Mouse (Mus musculus) gastrocnemius, postnatal 25 days (tissue): Measurements from ENCODE around the gene Cdk20. TPM values are rescaled to one million over a fixed set of nuclear protein-coding genes. Genes with fewer than 3 reads are reported as not detected.
"Not testable (repeated sequence)": the region's sequence is repeated elsewhere in the genome, so short reads cannot be mapped to it uniquely, and the experiment has no call there.

Source experiments
- DNase-seq: peaks from one replicate; pipeline ENCODE4 v3.0.0; 2022
- total RNA-seq, 2 experiments: library from RNA; stranded (reverse); gene quantifications; 1 replicate in 1 of 2; 2 replicates in 1 of 2; pipeline ENCODE4 v1.2.3; 2021

Gene Cdk20
- total RNA-seq, 2 experiments from 2014 or later: 2.8 to 3.4 TPM

DNA sequence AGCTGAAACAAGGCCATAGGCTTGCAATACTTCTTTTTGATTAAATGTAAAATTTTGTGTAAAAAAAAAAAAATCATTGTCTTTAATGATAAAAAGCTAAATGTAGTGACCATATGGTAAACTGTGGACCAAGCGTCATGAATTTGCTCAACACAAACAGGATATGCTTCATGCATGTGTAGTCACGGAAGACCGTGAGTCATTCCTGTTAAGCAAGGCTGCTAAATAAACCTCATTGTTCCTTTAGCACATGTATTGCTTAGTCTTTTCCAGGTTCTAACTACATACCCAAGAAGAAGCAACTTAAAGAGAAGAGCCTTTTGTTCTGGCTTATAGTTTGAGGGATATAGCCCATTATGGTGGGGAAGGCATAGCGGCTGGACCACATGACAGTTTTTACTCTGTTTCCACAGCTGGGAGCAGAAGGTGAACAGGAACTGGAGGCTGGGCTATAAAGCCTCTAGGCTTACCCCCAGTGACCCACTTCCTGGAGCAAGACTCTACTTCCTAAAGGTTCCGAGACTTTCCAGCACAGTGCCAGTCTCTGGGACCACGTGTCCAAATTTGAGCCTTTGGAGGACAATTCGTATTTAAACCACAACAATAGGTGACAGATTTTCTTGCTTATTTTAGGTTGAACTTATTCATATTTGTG, 10.0 kb upstream of the Cdk20 start:
- DNase-seq: no peak

DNA sequence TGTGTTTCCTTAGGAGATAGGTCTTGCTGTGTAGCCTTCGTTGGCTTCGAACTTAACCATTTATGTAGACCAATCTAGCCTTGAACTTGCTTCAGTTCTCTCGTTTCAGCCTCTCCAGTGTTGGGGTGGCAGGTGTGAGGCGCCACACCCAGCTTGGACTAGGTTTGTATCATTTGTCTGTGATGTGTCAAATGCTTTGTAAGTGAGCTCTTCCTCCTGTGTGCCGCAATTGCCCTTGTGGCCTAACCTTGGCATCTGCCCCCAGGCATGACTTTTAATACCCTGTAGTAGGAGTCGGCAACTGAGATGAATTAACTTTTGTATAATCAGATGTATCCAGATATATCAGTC, 9.5 kb upstream of the Cdk20 start:
- DNase-seq: no peak

DNA sequence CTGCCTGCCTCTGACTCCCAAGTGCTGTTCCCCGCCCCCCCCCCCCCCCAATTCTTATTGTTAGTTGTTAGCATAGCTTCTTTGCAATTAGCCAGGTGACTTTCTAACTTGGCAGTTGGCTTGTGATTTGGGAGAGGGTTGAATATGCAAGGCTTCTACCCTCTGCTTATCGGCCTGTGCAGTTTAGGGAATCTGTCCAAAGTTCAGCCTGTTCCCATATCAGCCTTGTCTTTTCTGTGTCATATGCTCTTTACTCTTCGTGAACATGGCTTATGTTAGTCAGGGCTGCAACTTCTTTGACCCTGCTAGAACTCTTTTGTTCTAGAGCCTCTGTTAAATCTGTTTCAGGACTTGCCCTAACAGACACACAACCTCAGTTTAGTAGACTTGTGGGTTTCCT, 7.8 kb upstream of the Cdk20 start:
- no peak for DNase-seq

DNA sequence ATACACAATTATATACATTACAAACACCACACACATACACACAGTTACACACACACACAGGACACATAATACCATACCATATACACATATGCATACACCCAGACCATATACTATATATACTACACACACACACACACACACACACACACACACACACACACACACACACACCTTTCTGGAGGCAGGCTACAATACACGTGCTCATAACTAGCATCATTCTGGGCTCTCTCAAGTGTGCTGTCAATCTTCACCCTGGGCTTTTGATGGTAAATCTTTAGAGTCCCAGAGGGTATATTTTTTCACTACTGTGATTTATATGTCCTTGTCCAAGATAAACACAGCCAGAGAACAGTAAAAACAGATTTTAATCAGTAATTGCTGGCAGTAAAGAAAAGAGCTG, 6.8 kb upstream of the Cdk20 start:
- no peak for DNase-seq

DNA sequence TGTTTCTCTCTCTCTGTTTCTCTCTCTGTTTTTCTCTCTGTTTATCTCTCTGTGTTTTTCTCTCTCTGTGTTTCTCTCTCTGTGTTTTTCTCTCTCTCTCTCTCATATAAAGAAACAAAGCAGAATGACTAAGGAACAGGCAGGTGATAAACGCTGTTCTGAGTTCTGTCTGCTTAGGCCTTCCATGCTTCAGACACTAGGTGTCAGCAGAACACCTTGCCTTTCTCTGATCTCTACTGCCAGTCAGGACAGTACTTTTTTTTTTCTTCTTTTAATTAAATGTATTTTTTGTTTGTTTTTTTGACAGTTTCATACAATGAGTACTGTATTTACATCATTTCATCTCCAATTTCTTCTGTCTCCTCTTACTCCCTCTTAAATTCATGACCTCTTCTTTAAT, 2.8 kb upstream of the Cdk20 start:
- no peak for DNase-seq

DNA sequence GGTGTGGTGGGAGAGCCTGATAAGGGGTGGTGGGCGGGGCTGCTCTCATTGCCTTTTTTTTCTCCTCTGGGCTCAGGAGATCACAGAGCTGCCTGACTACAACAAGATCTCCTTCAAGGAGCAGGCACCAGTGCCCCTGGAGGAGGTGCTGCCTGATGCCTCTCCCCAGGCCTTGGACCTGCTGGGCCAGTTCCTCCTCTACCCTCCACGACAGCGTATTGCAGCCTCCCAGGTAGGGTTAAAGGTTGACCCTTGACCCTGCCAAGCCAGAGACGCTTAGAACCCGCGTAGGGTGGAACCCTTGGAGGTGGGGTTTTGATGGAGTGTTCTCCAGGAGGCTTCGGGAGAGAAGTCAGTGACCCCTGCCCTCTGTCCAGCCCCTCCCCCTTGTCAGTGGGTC, 5.7 kb downstream of the Cdk20 start:
- DNase-seq: no peak

DNA sequence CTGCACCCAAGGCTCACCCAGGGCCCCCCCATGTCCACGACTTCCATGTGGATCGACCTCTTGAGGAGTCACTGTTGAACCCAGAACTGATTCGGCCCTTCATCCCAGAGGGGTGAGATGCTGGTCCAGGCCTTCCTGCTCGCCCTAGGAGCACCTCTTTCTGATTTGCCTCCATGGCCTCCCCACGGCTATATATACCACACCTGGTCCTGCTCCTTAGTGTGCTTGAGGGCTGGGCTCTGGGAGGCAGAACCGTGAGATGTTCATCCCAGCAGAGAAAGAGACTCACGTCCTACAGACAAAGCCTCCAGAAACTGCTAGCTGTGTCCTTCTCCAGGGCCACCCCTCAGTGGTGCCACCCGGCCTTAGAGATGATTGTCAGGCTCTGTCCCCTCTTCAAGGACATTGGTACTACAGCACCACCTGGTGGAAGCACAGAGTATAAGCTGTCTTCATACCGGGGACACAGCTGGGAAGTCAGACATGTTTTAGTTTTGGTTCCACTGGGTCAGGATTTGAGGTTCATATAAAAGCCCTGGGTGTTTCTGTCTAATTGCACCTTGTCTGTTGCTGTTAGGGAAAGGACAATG, 6.8 kb downstream of the Cdk20 start:
- peak; percentile 46 for DNase-seq

DNA sequence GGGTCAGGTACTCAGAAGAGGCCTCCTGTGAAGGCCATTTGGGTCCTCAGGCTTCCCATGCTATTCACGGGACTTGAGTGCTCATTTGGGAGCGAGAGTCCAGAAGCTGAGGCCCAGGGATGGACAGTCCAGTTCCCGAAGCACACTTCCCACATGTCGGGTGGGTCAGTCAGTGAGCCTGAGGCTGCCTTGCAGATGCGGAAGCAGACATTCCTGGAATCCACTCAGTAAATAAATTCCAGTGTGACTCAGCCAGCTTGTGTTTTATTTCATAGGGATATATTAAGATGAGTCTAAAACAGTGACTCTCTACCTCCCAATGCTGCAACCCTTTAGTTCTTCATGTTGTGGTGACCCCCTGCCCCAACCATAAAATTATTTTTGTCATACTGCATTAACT, 7.4 kb downstream of the Cdk20 start:
- no peak for DNase-seq

DNA sequence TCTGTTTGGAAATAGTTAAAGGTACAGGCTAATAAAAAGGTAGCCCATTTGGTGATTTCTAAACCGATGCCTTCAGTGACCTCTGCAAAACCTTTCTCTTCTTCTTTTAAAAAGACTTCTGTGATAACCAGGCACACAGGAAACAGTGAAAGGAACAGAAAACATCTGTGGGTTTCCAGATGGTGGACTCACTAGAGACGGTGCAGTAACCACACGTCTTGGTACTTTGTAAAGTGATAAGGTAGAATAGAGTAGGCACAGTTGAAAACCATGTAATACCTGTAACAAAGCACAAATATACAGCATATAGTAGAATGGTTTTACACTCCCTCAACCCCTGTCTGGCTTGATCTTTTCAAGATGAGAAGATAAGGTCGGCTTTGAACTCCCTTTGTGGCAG, 8.5 kb downstream of the Cdk20 start:
- DNase-seq: no peak

DNA sequence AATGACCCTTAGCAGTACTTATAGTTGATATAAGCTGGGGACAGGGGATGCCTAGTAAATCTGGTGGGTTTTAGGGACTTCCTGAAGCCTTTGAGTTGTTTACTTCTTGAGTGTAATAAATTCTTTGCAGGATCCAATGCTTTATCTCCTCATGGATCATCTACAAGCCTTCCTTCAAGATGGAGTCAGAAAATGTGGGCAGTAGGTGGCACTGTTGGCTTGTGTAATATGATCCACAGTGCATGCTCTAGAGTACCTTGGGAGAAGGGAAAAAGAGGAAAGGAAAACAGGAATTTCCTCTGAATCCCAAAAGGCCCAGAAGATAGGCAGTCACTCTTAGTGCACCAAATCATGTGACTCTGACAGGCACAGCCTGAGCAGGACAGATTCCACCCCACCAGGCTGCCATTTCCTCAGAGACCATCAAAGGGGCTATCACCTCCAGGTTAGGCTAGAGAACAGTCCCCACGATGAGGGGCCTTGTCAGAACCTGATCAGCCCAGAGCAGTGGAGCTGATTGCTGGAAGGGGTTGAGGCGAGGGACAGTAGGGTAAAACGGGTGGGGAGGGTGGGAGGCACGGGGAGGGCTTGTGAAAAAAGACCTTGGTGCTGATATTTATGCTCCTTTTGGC, 11.3 kb downstream of the Cdk20 start:
- DNase-seq: no peak

DNA sequence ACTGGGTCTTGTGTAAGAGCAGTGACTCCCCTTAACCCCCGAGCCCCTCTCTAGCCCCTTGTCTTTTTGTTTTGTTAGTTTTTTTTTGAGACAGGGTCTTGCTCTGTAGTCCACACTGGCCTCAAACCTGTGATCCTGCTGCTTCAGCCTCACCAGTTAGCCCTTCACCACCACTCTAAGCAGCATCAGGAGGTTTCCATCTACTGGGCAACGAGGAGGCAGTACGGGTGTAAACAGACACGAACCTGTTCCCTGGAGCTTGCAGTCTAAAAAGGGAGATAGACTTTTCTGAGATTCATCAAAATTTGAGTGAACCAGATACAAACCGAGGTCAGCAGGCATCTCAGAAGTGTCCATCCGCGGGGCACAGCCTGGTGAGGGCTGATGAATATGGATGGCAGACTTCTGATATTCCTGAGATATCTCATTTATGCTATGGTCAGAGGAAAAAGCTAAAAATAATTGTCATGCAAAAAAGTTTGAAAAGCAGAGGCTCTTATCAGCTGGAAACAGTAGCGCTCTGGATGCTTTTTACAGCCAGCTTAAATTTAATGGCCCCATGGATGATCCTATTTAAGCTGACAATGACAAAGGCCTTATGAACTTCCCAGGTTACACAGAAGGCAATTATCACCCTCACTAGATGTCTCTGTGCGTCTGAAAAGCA, 13.3 kb downstream of the Cdk20 start:
- no peak for DNase-seq

DNA sequence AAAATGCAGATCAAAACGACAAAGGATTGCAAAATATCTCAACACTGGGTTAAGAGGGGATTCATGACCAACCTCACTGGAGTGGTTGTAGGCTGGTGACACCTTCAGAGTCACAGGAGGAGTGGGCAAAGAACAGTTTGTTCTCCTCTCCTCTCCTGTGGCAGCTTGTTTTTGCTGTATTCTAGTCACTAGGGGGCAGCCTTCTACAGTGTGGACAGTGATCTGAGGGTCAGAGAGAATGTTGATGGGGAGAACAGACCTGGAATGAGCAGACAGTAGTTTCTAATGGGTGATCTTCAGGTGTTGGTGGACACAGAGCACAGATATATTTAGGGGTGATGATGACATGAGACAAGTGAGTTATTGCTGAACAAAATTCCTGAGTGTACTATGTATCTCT, 15.8 kb downstream of the Cdk20 start:
- DNase-seq: no peak

DNA sequence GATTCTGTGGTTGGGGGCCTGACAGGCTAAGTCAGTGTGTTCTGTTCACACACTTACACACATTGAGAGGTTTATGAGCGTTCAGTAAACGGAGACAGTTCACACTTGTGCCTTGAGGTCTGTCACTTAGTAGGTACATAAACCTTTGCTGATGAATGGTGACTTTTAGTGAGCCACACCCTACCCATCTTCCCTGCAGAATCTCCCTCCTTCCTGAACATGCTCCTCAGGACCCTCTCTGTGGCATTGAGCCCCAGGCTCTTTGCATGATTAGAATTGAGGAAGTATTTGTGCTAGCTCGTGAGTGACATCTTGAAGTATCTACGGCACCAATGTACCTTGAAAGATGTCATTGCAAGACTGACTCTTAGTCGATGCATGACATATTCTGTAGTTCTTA, 16.6 kb downstream of the Cdk20 start:
- no peak for DNase-seq

DNA sequence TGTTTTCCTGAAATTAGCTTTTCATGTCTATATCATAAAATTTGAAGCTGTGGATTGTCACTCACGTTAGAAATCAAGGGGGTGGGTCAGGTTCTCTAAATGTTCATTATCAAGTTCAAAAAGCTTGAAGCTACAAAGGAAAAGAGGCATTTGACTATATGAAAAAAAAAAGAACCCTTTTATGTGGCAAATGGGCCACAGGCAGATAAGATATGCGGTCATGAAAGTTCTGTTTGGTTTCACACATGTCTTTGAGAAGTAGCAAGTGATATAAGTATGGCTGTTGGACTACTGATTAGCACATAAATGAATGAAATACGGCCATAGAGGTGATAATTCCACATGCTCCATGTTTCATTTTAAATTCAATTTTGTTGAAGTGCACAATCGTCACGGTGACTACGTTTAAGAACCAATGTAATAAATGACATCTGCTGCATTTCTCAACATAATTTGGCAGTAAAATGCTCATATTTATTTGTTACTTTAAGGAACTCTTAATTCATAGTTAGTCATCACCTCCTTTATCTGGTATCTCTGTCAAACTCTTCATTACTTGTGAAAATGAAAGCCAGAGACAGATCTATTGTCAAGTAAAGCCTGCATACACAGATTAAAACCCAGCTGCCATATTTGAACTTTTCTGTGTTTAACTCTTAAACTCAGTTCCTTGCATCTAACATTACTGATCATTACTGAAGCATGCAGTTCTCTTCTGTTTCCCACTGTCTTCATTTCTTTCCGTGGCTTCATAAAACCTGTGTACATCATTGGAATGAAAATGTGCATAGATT, 18.1 kb downstream of the Cdk20 start:
- DNase-seq: no peak

DNA sequence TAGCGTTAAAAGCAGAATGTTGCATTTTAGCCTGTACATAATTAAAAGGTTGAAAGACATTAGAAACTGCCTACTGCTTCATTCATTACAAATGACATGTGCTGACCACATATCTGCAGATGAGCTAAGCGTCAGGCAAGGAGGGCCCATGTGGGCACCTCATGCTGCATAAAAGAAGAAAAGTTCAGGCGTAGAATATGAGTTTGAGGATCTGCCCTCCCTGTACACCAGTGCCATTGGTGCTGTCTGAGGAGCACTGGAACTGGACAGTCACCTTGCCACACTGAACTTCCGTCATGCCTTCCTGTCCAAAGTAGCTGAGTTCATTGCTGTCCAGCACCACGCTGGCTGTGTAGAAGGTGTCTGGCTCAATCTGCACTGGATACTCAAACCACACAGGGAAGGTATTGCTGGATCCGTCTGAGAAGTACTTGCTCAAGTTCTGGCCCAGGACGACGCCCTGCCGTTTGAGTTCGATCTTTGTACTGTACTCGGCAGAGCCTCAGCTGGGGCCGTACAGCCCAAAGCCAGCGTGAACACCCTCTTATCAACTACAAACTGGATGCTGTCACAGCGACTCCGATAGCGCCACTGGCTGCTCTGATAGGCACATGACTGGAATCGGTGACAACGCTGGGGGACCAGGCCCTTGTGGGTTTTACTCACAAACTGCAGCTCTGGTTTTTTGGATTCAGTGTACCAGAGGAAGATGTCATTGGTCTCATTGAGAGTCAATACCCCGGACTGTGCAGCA, 25.3 kb downstream of the Cdk20 start:
- DNase-seq: not testable (repeated sequence)

DNA sequence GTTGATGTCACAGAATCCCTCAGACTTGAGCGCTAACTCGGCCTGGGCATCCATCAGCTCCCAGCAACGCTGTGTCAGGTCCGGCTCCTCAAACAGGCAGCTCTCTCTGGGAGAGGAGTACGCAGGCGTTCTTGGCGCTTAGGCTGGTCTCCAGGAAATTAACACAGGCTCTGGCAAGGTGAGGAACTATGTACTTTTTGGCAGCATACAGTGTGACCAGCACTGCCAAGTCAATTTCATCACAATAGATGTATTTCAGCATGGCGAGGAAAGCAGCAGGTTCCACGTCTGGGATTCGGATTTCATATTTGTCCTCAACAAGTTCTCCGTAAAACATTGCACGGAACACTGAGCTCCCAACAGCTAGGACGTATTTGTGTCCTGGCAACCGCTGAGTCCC, 26.1 kb downstream of the Cdk20 start:
- DNase-seq: no peak

DNA sequence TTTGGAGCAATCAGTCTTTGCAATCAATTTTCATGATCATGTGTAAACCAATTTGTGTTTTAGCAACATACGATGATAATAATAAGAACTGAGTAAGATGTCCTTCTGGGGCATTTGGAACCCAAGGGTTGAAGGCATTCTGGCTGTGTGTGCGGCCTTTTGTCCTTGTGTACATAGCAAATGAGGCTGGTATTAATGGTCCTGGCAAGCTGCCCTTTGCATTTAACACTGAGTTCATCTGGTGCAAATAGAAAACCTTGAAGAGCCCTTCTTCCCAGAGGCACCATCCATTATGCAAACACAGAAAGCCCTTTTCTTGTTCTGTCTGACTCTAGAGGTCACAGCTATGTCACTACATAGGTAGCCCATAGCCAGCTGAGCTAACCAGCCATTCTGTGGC, 30.5 kb downstream of the Cdk20 start:
- no peak for DNase-seq

DNA sequence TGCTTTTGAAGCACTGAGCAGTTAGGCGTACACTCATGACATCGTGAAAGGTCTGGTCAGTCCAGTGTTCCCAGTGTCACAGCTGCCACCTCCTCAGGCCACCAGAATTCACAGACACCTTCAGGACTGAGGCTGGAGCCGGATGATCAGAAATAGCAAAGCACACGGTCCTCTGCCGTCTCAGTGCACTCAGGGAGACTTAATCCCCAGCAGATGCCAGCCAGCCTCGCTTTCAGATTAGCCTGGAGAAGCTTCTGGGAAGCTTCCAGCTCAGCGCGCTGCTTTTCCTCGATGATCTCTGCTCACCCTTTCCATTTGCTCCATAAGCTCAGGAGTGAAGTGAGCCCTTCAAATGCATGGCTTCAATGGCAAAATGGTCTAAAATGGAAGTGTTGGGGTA, 33.1 kb downstream of the Cdk20 start:
- DNase-seq: no peak

DNA sequence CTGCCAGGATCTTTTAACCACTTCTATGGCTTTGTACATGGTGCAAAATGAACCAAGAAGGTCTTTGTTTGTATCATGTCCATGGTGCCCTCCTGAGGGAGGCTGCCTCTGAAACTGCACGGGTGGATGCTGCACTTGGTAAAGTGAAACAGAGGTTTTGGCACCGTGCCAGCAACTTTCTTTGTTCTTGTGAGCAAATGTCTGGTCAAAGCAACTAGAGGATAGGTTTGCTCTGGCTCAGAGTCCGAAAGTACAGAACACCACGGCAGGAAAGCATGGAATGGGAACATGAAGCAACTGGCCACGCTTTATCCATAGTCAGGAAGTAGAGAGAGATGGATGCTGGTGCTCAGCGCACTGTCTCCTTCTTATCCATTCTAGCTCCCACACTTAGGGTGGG, 35.8 kb downstream of the Cdk20 start:
- no peak for DNase-seq

DNA sequence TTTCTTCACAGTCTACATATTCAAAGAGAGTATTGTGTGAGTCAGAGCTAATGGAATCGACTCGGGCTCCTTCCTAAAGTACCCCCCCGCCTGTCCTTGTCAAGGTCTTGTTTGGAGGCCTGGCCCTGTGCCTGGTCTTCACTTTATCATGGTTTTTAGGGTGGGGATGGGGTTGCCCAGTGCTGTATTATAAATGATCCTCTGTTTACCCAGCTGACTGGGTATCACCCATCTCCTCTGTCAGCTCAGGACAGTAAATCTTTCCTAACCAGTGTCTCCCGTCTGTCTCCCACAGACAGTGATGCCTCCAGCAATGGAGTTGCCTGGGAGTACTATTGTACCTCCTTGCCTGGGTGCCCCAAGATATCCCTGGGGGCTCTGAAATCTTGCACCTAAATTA, 45.9 kb downstream of the Cdk20 start:
- DNase-seq: no peak

DNA sequence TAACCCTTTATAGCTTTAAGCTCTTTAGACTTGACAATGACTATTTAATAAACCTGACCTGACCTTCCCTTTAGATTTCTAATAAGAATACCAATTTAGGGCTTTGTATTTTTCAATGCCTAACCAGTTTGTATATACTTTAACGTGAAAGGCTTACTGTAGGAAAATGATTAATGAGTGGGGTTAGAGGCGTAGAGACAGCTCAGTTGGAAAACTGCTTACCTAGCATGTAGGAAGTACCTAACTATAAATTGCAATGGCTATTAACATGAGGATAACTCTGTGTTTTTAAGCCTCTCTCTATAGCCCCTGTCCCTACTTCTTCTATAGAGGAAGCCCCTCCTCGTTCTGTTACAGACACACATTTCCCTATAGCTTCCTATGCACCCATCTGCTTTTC, 47.8 kb downstream of the Cdk20 start:
- DNase-seq: no peak

DNA sequence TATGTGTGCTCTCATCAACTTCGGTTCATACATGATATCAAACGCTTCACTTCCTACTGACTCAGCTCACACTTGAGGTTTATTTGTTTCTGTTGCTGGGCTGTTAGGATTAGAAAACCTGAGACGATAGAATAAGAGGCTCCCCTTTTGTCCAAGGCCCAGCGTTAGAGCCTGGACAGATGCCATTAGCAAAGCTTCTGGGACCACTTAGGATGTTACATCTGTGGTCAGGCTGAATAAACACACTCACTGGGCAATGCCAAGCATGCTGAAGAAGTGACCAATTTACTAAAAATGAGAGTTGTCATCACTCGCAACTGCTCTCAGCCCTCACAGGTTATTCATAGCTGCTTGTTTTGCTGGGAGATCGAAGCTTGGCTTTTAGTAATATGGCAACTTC, 57.8 kb downstream of the Cdk20 start:
- no peak for DNase-seq
